Mouse (Mus musculus): Measurements from ENCODE around the gene Nfkbib. TPM values are rescaled to one million over a fixed set of nuclear protein-coding genes. Genes with fewer than 3 reads are reported as not detected.

Gene Nfkbib
- polyA plus RNA-seq, 1 experiment from 2014 or later: 62.1 TPM

DNA sequence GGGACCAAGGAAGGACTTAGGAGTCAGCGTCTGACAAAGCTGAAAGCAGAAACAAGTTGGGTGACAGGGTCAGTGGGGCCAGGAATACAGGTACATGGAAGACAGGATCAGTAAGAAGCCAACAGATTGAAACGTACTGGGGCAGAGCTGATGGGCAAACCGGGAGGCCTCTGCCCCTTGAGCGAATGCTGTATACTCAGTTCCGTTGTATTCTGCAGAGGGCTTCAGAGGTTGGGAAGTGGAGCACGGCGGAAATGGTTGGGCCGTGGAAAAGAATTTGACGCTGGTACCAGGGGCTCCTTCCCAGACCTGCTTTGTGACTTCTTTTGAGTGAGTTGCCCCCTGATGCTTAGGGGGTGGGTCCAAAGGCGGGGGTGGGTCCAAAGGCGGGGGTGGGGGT lies 34.1 kb downstream of the Nfkbib start:
- Histone ChIP-seq H3K9ac (replicated peaks; ENCODE audit: low read depth, low read length) (peak overlapping the region; percentile 46), H3K27ac (ENCODE audit: low read length) (no peak overlapping the region), H3K4me3 (replicated peaks; ENCODE audit: low read length) (peak overlapping the region; percentile 51), H3K36me3 (ENCODE audit: control insufficient read depth, insufficient read depth) (0 out of 2 replicates have a peak, but pooled peaks cover 5% of the 10 kb centered on the region), H3K9me3 (ENCODE audit: control insufficient read depth, low read length) (peaks cover 5% of the 10 kb centered on the region), H3K4me2 (ENCODE audit: low read length) (peak overlapping the region; percentile 74), H3K27me3 (replicated peaks; ENCODE audit: control insufficient read depth, insufficient read depth, low read length) (no peaks in the 10 kb centered on the region), H3K4me1 (replicated peaks; ENCODE audit: control insufficient read depth, insufficient read depth, low read length) (peaks cover 3% of the 10 kb centered on the region)
- 6% methylated on average over 11 of the region's 11 CpGs for WGBS
- 0 out of 2 replicates have a peak, but pooled peaks have one; percentile 7 for ATAC-seq

DNA sequence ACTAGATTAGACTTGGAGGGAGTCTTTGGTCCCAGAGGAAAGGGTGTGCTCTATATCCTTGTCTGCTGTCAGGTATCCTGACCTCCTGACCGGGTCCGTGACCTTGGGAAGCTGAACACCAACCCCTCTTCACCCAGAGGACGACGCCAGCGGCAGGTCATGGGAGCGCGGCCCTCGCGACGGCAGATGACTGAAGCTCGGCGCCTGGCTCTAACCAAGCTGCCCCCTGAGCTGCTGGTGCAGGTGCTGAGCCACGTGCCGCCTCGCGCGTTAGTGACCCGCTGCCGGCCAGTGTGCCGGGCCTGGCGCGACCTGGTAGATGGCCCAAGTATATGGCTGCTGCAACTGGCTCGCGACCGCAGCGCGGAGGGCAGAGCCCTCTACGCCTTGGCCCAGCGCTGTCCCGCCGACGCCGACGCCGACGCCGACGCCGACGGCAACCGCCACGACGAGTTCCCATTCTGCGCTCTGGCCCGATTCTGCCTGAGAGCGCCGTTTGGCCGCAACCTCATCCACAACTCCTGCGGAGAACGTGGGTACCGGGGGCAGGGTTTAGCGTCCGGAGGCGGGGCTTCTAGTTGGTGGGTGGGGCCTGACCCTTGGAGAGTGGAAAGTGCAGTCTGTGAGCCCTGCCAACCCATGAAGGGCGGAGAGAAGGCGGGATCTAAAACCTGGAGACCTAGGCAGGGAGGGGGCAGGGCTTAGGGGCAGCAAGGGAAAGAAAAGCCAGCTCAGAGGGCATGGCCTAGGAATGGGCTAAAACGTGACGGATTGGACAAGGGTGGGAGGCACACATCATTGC lies 34.8 kb downstream of the Nfkbib start:
- H3K9ac ChIP-seq (replicated peaks; ENCODE audit: low read depth, low read length): peak overlapping the region; percentile 46
- H3K4me1 ChIP-seq (replicated peaks; ENCODE audit: control insufficient read depth, insufficient read depth, low read length): peaks cover 3% of the 10 kb centered on the region
- H3K4me2 ChIP-seq (ENCODE audit: low read length): peak overlapping the region; percentile 74
- peak; percentile 89 for ATAC-seq
- no peak overlapping the region for H3K27ac ChIP-seq (ENCODE audit: low read length)
- H3K36me3 ChIP-seq (ENCODE audit: control insufficient read depth, insufficient read depth): 0 out of 2 replicates have a peak, but pooled peaks cover 5% of the 10 kb centered on the region
- peaks cover 5% of the 10 kb centered on the region for H3K9me3 ChIP-seq (ENCODE audit: control insufficient read depth, low read length)
- 2% methylated on average over 58 of the region's 58 CpGs for WGBS
- peak overlapping the region; percentile 51 for H3K4me3 ChIP-seq (replicated peaks; ENCODE audit: low read length)
- no peaks in the 10 kb centered on the region for H3K27me3 ChIP-seq (replicated peaks; ENCODE audit: control insufficient read depth, insufficient read depth, low read length)

DNA sequence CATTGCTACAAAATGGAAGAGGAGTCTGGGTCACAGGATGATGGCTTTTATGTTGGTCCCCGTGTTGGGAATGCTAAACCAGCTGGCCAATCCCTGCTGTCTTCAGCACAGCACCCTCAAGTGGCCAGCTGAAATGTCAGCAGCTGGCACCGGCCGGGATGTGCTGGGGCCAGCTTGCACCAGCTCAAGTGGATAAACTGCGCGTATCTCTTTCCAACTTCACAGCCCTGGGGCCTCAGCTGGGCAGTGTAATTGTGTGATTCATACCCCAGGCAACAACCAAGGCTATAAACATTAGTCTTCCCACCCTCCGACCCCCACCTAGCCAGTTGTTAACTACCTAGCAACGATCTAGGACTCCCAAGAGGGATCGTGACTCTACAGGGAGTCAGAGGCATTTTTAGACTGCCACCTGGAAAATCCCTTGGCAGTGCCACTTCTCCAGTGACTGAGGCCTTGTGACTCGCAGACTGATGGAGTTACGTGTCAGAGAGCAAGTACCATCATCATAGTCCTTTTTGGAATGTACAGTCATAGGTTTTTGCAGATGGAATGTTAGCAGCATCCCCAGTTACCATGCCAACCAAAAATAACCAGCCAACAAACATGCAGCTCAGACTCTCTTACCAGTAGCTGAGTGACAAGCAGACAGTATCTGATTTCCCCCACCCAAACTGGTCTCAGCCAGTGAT lies 39.5 kb downstream of the Nfkbib start:
- no peaks in the 10 kb centered on the region for H3K27me3 ChIP-seq (replicated peaks; ENCODE audit: control insufficient read depth, insufficient read depth, low read length)
- H3K36me3 ChIP-seq (ENCODE audit: control insufficient read depth, insufficient read depth): no peaks in the 10 kb centered on the region
- peaks cover 2% of the 10 kb centered on the region; the same call in 1 of the 2 replicates for H3K4me1 ChIP-seq (replicated peaks; ENCODE audit: control insufficient read depth, insufficient read depth, low read length)
- H3K4me3 ChIP-seq (replicated peaks; ENCODE audit: low read length): no peak overlapping the region
- H3K9ac ChIP-seq (replicated peaks; ENCODE audit: low read depth, low read length): no peak overlapping the region
- 59% methylated on average over 10 of the region's 10 CpGs for WGBS
- no peak for ATAC-seq
- H3K9me3 ChIP-seq (ENCODE audit: control insufficient read depth, low read length): peaks cover 5% of the 10 kb centered on the region
- H3K4me2 ChIP-seq (ENCODE audit: low read length): no peak overlapping the region
- no peak overlapping the region for H3K27ac ChIP-seq (ENCODE audit: low read length)

DNA sequence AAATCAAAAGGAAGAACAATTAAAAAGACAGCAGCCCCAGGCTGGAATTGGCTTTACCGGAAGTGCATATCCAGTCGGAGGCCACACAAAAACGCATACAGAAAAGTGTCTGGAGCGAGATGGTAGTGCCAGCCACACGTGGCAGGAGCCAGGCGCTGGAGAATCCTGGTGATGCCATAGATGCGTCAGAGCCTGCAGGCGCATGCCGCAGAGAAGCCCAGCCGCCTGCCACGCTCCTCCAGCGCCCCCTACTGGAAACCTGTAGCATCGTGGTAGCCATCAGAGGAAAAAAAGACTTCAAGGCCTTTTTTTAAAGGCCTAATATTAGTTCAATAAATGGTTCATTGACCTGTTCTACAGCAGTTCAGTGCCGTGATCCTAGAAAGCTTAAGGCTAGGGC lies 40.7 kb downstream of the Nfkbib start:
- Histone ChIP-seq H3K9ac (replicated peaks; ENCODE audit: low read depth, low read length) (no peak overlapping the region), H3K4me2 (ENCODE audit: low read length) (peak overlapping the region; percentile 42), H3K4me1 (replicated peaks; ENCODE audit: control insufficient read depth, insufficient read depth, low read length) (no peaks in the 10 kb centered on the region; the same call in 1 of the 2 replicates), H3K4me3 (replicated peaks; ENCODE audit: low read length) (no peak overlapping the region; the same call in 1 of the 2 replicates), H3K9me3 (ENCODE audit: control insufficient read depth, low read length) (peaks cover 5% of the 10 kb centered on the region), H3K27me3 (replicated peaks; ENCODE audit: control insufficient read depth, insufficient read depth, low read length) (no peaks in the 10 kb centered on the region), H3K36me3 (ENCODE audit: control insufficient read depth, insufficient read depth) (no peaks in the 10 kb centered on the region), H3K27ac (ENCODE audit: low read length) (no peak overlapping the region)
- peak; percentile 78 for ATAC-seq
- WGBS: 6% methylated on average over 14 of the region's 14 CpGs

DNA sequence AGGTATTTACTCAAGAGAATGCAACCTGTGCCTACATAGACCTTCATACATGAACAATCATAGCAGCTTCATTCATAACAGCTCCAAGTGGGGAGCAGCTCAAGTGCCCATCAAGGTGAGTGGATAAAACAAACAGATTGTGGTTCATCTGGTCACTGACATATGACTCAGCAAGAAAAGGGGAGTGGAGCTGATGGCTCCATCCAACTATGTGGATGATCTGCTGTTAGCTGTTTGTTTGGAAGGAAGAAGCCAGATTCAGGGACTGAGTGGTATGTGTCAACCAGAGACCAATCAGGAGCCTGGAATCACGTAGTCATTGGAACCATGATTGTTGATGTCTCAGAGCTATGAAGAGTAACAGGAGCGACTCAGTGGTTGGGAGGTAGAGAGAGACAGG lies 42.7 kb downstream of the Nfkbib start:
- Histone ChIP-seq H3K4me2 (ENCODE audit: low read length) (no peak overlapping the region), H3K36me3 (ENCODE audit: control insufficient read depth, insufficient read depth) (no peaks in the 10 kb centered on the region), H3K27ac (ENCODE audit: low read length) (no peak overlapping the region), H3K27me3 (replicated peaks; ENCODE audit: control insufficient read depth, insufficient read depth, low read length) (no peaks in the 10 kb centered on the region), H3K9me3 (ENCODE audit: control insufficient read depth, low read length) (no peaks in the 10 kb centered on the region), H3K9ac (replicated peaks; ENCODE audit: low read depth, low read length) (no peak overlapping the region), H3K4me3 (replicated peaks; ENCODE audit: low read length) (no peak overlapping the region), H3K4me1 (replicated peaks; ENCODE audit: control insufficient read depth, insufficient read depth, low read length) (no peaks in the 10 kb centered on the region; the same call in 1 of the 2 replicates)
- no peak for ATAC-seq
- WGBS: 100% methylated on average over 2 of the region's 2 CpGs

DNA sequence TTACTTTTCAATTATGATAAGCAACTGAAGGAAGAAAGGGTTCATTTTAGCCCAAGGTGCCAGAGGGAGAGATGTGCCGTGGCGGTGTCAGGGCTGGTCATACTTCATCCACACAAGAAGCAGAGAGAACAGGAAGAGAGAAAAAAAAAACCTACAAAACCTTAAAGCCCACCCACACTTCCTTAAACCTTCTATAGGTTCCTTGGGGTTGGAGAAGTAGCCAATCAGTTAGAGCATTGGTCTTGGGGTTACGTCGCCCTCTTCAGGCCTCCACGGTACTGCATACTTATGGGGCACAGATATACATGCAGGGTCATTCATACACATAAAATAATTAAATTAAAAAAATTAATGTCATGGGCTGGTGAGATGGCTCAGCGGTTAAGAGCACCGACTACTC lies 45.2 kb downstream of the Nfkbib start:
- no peak overlapping the region for H3K27ac ChIP-seq (ENCODE audit: low read length)
- no peak for ATAC-seq
- H3K36me3 ChIP-seq (ENCODE audit: control insufficient read depth, insufficient read depth): no peaks in the 10 kb centered on the region
- no peaks in the 10 kb centered on the region; the same call in 1 of the 2 replicates for H3K4me1 ChIP-seq (replicated peaks; ENCODE audit: control insufficient read depth, insufficient read depth, low read length)
- H3K9me3 ChIP-seq (ENCODE audit: control insufficient read depth, low read length): no peaks in the 10 kb centered on the region
- 97% methylated on average over 7 of the region's 7 CpGs for WGBS
- H3K9ac ChIP-seq (replicated peaks; ENCODE audit: low read depth, low read length): no peak overlapping the region
- no peak overlapping the region for H3K4me3 ChIP-seq (replicated peaks; ENCODE audit: low read length)
- H3K4me2 ChIP-seq (ENCODE audit: low read length): no peak overlapping the region
- H3K27me3 ChIP-seq (replicated peaks; ENCODE audit: control insufficient read depth, insufficient read depth, low read length): no peaks in the 10 kb centered on the region

DNA sequence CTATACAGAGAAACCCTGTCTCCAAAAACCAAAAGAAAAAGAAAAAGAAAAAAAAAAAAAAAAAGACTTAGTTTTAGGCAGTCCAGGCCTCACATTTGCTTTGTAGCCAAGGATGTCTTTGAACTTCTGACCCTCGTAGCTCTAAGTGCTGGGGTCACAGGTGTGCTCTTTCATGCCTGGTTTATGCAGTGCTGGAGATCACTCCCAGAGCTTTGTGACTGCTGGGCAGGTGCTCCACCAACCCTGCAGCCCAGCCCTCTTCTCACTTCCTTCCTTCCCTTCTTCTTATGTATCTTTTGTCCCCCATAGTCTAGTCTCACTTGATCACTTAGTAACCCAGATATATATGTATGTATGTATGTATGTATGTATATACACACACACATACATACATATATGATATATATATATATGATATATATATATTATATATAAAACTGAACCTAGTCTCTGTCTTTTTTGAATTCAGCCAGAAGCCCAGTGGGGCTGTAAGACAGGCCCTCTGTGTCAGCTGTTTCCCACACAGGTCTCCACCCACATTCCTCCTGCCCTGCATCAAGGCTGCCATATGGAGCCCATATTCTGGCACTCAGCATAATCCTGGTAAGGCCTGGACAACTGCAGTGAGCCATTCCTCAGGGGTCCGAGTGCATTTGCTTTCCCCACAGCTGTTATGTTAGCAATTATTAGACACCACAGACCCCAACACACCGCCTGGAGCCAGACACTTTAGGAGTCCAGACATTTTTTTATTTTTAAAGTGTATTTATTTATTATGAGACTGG lies 46.4 kb downstream of the Nfkbib start:
- no peak for ATAC-seq
- WGBS: 82% methylated on average over 3 of the region's 3 CpGs

DNA sequence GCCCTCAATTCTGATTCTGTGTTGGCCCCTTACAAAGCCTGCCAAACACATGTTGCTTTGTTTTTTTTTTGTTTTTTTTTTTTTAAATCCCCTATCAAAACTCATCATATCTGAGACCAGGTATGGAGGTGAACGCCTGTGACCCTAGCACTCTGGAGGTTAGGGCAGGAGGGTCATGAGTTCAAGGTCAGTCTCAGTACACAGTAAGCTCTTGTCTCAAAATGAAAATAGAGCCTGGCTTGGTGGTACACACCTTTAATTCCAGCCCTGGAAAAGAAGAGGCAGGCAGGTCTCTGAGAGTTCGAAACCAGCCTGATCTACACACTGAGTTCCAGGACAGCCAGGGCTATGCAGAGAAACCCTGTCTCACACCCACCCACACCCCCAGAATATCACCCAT lies 47.7 kb downstream of the Nfkbib start:
- Histone ChIP-seq H3K9me3 (ENCODE audit: control insufficient read depth, low read length) (no peaks in the 10 kb centered on the region), H3K4me3 (replicated peaks; ENCODE audit: low read length) (no peak overlapping the region), H3K27ac (ENCODE audit: low read length) (no peak overlapping the region), H3K9ac (replicated peaks; ENCODE audit: low read depth, low read length) (no peak overlapping the region), H3K36me3 (ENCODE audit: control insufficient read depth, insufficient read depth) (no peaks in the 10 kb centered on the region), H3K4me2 (ENCODE audit: low read length) (no peak overlapping the region), H3K27me3 (replicated peaks; ENCODE audit: control insufficient read depth, insufficient read depth, low read length) (no peaks in the 10 kb centered on the region), H3K4me1 (replicated peaks; ENCODE audit: control insufficient read depth, insufficient read depth, low read length) (peaks cover 10% of the 10 kb centered on the region)
- 87% methylated on average over 2 of the region's 2 CpGs for WGBS
- ATAC-seq: no peak

More for the DNA sequence above, 46.4 kb downstream of the Nfkbib start:
- Histone ChIP-seq H3K4me2 (ENCODE audit: low read length) (no peak overlapping the region), H3K9me3 (ENCODE audit: control insufficient read depth, low read length) (no peaks in the 10 kb centered on the region), H3K9ac (replicated peaks; ENCODE audit: low read depth, low read length) (no peak overlapping the region), H3K4me3 (replicated peaks; ENCODE audit: low read length) (no peak overlapping the region), H3K27ac (ENCODE audit: low read length) (no peak overlapping the region), H3K4me1 (replicated peaks; ENCODE audit: control insufficient read depth, insufficient read depth, low read length) (peaks cover 10% of the 10 kb centered on the region), H3K36me3 (ENCODE audit: control insufficient read depth, insufficient read depth) (no peaks in the 10 kb centered on the region), H3K27me3 (replicated peaks; ENCODE audit: control insufficient read depth, insufficient read depth, low read length) (no peaks in the 10 kb centered on the region)

DNA sequence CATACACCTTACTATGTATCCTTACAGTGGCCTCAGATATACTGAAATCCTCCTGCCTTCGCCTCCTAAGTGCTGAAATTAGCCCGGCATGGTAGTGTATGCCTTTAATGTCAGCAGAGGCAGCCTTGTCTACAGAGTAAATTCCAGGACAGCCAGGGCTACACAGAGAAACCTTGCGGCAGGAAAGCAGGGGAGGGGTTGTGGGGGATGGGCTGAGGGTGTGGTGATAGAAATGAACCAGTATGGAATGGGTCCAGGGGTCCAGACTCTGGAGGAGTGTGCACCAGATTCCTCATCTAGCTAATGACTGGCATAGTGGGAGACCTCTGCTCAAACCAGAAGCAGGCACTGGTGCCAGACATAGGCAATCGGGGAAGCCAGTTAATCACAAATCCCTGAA lies 48.2 kb downstream of the Nfkbib start:
- Histone ChIP-seq H3K4me1 (replicated peaks; ENCODE audit: control insufficient read depth, insufficient read depth, low read length) (peaks cover 10% of the 10 kb centered on the region), H3K36me3 (ENCODE audit: control insufficient read depth, insufficient read depth) (no peaks in the 10 kb centered on the region), H3K9ac (replicated peaks; ENCODE audit: low read depth, low read length) (no peak overlapping the region), H3K9me3 (ENCODE audit: control insufficient read depth, low read length) (no peaks in the 10 kb centered on the region), H3K4me2 (ENCODE audit: low read length) (no peak overlapping the region), H3K27ac (ENCODE audit: low read length) (no peak overlapping the region), H3K4me3 (replicated peaks; ENCODE audit: low read length) (no peak overlapping the region), H3K27me3 (replicated peaks; ENCODE audit: control insufficient read depth, insufficient read depth, low read length) (no peaks in the 10 kb centered on the region)
- ATAC-seq: no peak
- whole genome bisulfite sequencing: 70% methylated on average over 4 of the region's 4 CpGs

Measured in forebrain, embryonic 16.5 days (tissue).